Mouse (Mus musculus): Measurements from ENCODE around the gene Sorcs3. TPM values are rescaled to one million over a fixed set of nuclear protein-coding genes. Genes with fewer than 3 reads are reported as not detected.

The Sorcs3 gene
- polyA plus RNA-seq, 1 experiment from 2014 or later = 0.28 TPM

GRCm38 (mm10) chr19:48260671-48261070 lies 54.8 kb downstream of the Sorcs3 start:
- WGBS = 83% methylated on average over 8 of the region's 8 CpGs
- DNase-seq (ENCODE audit: low spot score) = no peak
- Histone ChIP-seq H3K4me1 (ENCODE audit: control insufficient read depth, insufficient read depth, low read length) (no peaks in the 10 kb centered on the region), H3K4me2 (ENCODE audit: low read depth, severe bottlenecking) (no peak overlapping the region), H3K36me3 (ENCODE audit: control insufficient read depth, insufficient read depth, low read length) (no peaks in the 10 kb centered on the region), H3K9me3 (ENCODE audit: control insufficient read depth, low read length) (no peaks in the 10 kb centered on the region), H3K4me3 (ENCODE audit: low read depth, low read length) (no peak overlapping the region), H3K27ac (replicated peaks; ENCODE audit: low read depth, low read length) (no peak overlapping the region), H3K27me3 (ENCODE audit: control insufficient read depth, insufficient read depth, low read length) (no peaks in the 10 kb centered on the region), H3K9ac (ENCODE audit: low read length) (no peak overlapping the region)
- no peak for ATAC-seq (ENCODE audit: insufficient number of reproducible peaks, low FRiP score, low TSS enrichment, low read depth)

GRCm38 (mm10) chr19:48263750-48264149 lies 57.9 kb downstream of the Sorcs3 start:
- H3K27me3 ChIP-seq (ENCODE audit: control insufficient read depth, insufficient read depth, low read length) = no peaks in the 10 kb centered on the region
- no peak overlapping the region for H3K4me3 ChIP-seq (ENCODE audit: low read depth, low read length)
- WGBS = 86% methylated on average over 5 of the region's 5 CpGs
- no peak overlapping the region for H3K27ac ChIP-seq (replicated peaks; ENCODE audit: low read depth, low read length)
- ATAC-seq (ENCODE audit: insufficient number of reproducible peaks, low FRiP score, low TSS enrichment, low read depth) (no peak), DNase-seq (ENCODE audit: low spot score) (no peak)
- no peak overlapping the region for H3K4me2 ChIP-seq (ENCODE audit: low read depth, severe bottlenecking)
- no peaks in the 10 kb centered on the region for H3K9me3 ChIP-seq (ENCODE audit: control insufficient read depth, low read length)
- H3K9ac ChIP-seq (ENCODE audit: low read length) = no peak overlapping the region
- no peaks in the 10 kb centered on the region for H3K4me1 ChIP-seq (ENCODE audit: control insufficient read depth, insufficient read depth, low read length)
- H3K36me3 ChIP-seq (ENCODE audit: control insufficient read depth, insufficient read depth, low read length) = no peaks in the 10 kb centered on the region

GRCm38 (mm10) chr19:48280273-48280672 lies 74.4 kb downstream of the Sorcs3 start:
- Histone ChIP-seq H3K36me3 (ENCODE audit: control insufficient read depth, insufficient read depth, low read length) (no peaks in the 10 kb centered on the region), H3K27ac (replicated peaks; ENCODE audit: low read depth, low read length) (no peak overlapping the region), H3K4me1 (ENCODE audit: control insufficient read depth, insufficient read depth, low read length) (no peaks in the 10 kb centered on the region), H3K9ac (ENCODE audit: low read length) (no peak overlapping the region), H3K4me3 (ENCODE audit: low read depth, low read length) (no peak overlapping the region), H3K9me3 (ENCODE audit: control insufficient read depth, low read length) (no peaks in the 10 kb centered on the region), H3K27me3 (ENCODE audit: control insufficient read depth, insufficient read depth, low read length) (no peaks in the 10 kb centered on the region), H3K4me2 (ENCODE audit: low read depth, severe bottlenecking) (no peak overlapping the region)
- 37% methylated on average over 8 of the region's 8 CpGs for WGBS
- ATAC-seq (ENCODE audit: insufficient number of reproducible peaks, low FRiP score, low TSS enrichment, low read depth) (no peak), DNase-seq (ENCODE audit: low spot score) (no peak)

- no peaks in the 10 kb centered on the region for H3K27me3 ChIP-seq (ENCODE audit: control insufficient read depth, insufficient read depth, low read length)
- H3K4me3 ChIP-seq (ENCODE audit: low read depth, low read length) = no peak overlapping the region
- H3K9ac ChIP-seq (ENCODE audit: low read length) = no peak overlapping the region
- no peaks in the 10 kb centered on the region for H3K4me1 ChIP-seq (ENCODE audit: control insufficient read depth, insufficient read depth, low read length)
- H3K9me3 ChIP-seq (ENCODE audit: control insufficient read depth, low read length) = no peaks in the 10 kb centered on the region
- 85% methylated on average over 6 of the region's 6 CpGs for WGBS
- no peak overlapping the region for H3K27ac ChIP-seq (replicated peaks; ENCODE audit: low read depth, low read length)
- DNase-seq (ENCODE audit: low spot score) (no peak), ATAC-seq (ENCODE audit: insufficient number of reproducible peaks, low FRiP score, low TSS enrichment, low read depth) (no peak)
- H3K4me2 ChIP-seq (ENCODE audit: low read depth, severe bottlenecking) = no peak overlapping the region
- H3K36me3 ChIP-seq (ENCODE audit: control insufficient read depth, insufficient read depth, low read length) = no peaks in the 10 kb centered on the region
Measured at GRCm38 (mm10) chr19:48282250-48282649, 76.4 kb downstream of the Sorcs3 start.

- no peak for ATAC-seq (ENCODE audit: insufficient number of reproducible peaks, low FRiP score, low TSS enrichment, low read depth)
Measured at GRCm38 (mm10) chr19:48283217-48283616, 77.4 kb downstream of the Sorcs3 start.

GRCm38 (mm10) chr19:48285602-48286225 lies 79.9 kb downstream of the Sorcs3 start:
- Histone ChIP-seq H3K36me3 (ENCODE audit: control insufficient read depth, insufficient read depth, low read length) (no peaks in the 10 kb centered on the region), H3K9ac (ENCODE audit: low read length) (no peak overlapping the region), H3K27me3 (ENCODE audit: control insufficient read depth, insufficient read depth, low read length) (no peaks in the 10 kb centered on the region), H3K4me2 (ENCODE audit: low read depth, severe bottlenecking) (no peak overlapping the region), H3K4me1 (ENCODE audit: control insufficient read depth, insufficient read depth, low read length) (no peaks in the 10 kb centered on the region), H3K4me3 (ENCODE audit: low read depth, low read length) (no peak overlapping the region), H3K9me3 (ENCODE audit: control insufficient read depth, low read length) (no peaks in the 10 kb centered on the region), H3K27ac (replicated peaks; ENCODE audit: low read depth, low read length) (no peak overlapping the region)
- WGBS = 63% methylated on average over 10 of the region's 10 CpGs
- DNase-seq (ENCODE audit: low spot score) = no peak
- ATAC-seq (ENCODE audit: insufficient number of reproducible peaks, low FRiP score, low TSS enrichment, low read depth) = no peak

More at GRCm38 (mm10) chr19:48283217-48283616, 77.4 kb downstream of the Sorcs3 start:
- no peak overlapping the region for H3K4me2 ChIP-seq (ENCODE audit: low read depth, severe bottlenecking)
- no peak overlapping the region for H3K27ac ChIP-seq (replicated peaks; ENCODE audit: low read depth, low read length)
- no peak overlapping the region for H3K9ac ChIP-seq (ENCODE audit: low read length)
- WGBS = 39% methylated on average over 4 of the region's 4 CpGs
- H3K4me1 ChIP-seq (ENCODE audit: control insufficient read depth, insufficient read depth, low read length) = no peaks in the 10 kb centered on the region
- no peak overlapping the region for H3K4me3 ChIP-seq (ENCODE audit: low read depth, low read length)
- no peaks in the 10 kb centered on the region for H3K9me3 ChIP-seq (ENCODE audit: control insufficient read depth, low read length)
- DNase-seq (ENCODE audit: low spot score) = no peak
- no peaks in the 10 kb centered on the region for H3K27me3 ChIP-seq (ENCODE audit: control insufficient read depth, insufficient read depth, low read length)
- no peaks in the 10 kb centered on the region for H3K36me3 ChIP-seq (ENCODE audit: control insufficient read depth, insufficient read depth, low read length)

GRCm38 (mm10) chr19:48294251-48294650 lies 88.4 kb downstream of the Sorcs3 start:
- Histone ChIP-seq H3K9me3 (ENCODE audit: control insufficient read depth, low read length) (no peaks in the 10 kb centered on the region), H3K27me3 (ENCODE audit: control insufficient read depth, insufficient read depth, low read length) (no peaks in the 10 kb centered on the region), H3K4me1 (ENCODE audit: control insufficient read depth, insufficient read depth, low read length) (no peaks in the 10 kb centered on the region), H3K27ac (replicated peaks; ENCODE audit: low read depth, low read length) (no peak overlapping the region), H3K9ac (ENCODE audit: low read length) (no peak overlapping the region), H3K4me2 (ENCODE audit: low read depth, severe bottlenecking) (no peak overlapping the region), H3K36me3 (ENCODE audit: control insufficient read depth, insufficient read depth, low read length) (no peaks in the 10 kb centered on the region), H3K4me3 (ENCODE audit: low read depth, low read length) (no peak overlapping the region)
- WGBS = 44% methylated on average over 2 of the region's 2 CpGs
- no peak for ATAC-seq (ENCODE audit: insufficient number of reproducible peaks, low FRiP score, low TSS enrichment, low read depth)
- DNase-seq (ENCODE audit: low spot score) = no peak

GRCm38 (mm10) chr19:48298384-48298783 lies 92.6 kb downstream of the Sorcs3 start:
- Histone ChIP-seq H3K4me3 (ENCODE audit: low read depth, low read length) (no peak overlapping the region), H3K9me3 (ENCODE audit: control insufficient read depth, low read length) (no peaks in the 10 kb centered on the region), H3K27me3 (ENCODE audit: control insufficient read depth, insufficient read depth, low read length) (no peaks in the 10 kb centered on the region), H3K27ac (replicated peaks; ENCODE audit: low read depth, low read length) (no peak overlapping the region), H3K36me3 (ENCODE audit: control insufficient read depth, insufficient read depth, low read length) (no peaks in the 10 kb centered on the region), H3K9ac (ENCODE audit: low read length) (no peak overlapping the region), H3K4me2 (ENCODE audit: low read depth, severe bottlenecking) (no peak overlapping the region), H3K4me1 (ENCODE audit: control insufficient read depth, insufficient read depth, low read length) (no peaks in the 10 kb centered on the region)
- 78% methylated on average over 2 of the region's 2 CpGs for WGBS
- DNase-seq (ENCODE audit: low spot score) (no peak), ATAC-seq (ENCODE audit: insufficient number of reproducible peaks, low FRiP score, low TSS enrichment, low read depth) (no peak)

Measured in limb, embryonic 11.5 days (tissue).